14 mouse cellular contexts compared by ENCODE assay signal in the genomic region with DNA sequence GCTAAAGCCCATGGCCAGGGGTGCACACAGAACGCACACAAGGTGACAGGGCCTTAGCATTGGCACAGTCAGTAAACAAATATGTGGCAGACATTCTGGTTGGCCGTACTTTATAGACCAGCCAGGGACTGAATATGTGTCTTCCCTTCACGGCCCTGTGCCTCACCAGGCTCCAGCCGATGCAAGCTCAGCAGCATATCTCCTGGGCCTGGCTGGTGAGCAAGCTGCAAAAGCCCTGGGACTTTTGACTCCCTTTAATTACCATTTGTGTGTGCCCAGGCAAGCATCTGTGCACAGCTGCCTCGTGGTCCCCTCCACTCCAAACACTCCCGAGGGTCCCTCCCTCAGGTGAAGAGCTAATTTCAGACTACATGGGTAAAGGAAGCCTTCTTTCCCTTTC.
DNase-seq lines count a peak whose midpoint lies in the region; ATAC-seq lines count a peak whose summit lies in the region.
"Had no signal": no experiment of that assay in that cellular context is flagged by ENCODE, and none has a peak within 500 bp of the region (broad histone marks: within the 10 kb centered on the region; RNA-seq: fewer than 3 reads in every experiment).

No protein-coding gene starts in this region.

- H3K27me3 ChIP-seq in midbrain, embryonic 10.5 days (ENCODE audit: low read depth, poor library complexity, severe bottlenecking) = peaks cover 84% of the 10 kb centered on the region
- H3K27me3 ChIP-seq in midbrain, embryonic 14.5 days (ENCODE audit: control insufficient read depth, insufficient read depth, low read length) = peaks cover 23% of the 10 kb centered on the region
- 0 out of 2 replicates have a peak, but pooled peaks cover 3% of the 10 kb centered on the region for H3K27me3 ChIP-seq in hindbrain, embryonic 15.5 days
- peaks cover 10% of the 10 kb centered on the region; the same call in 1 of the 2 replicates for H3K27me3 ChIP-seq in neural tube, embryonic 15.5 days (replicated peaks)
- H3K27me3 ChIP-seq: heart, embryonic 15.5 days had no signal

- no peaks in the 10 kb centered on the region for H3K36me3 ChIP-seq in midbrain, embryonic 10.5 days
- no peaks in the 10 kb centered on the region for H3K36me3 ChIP-seq in midbrain, embryonic 14.5 days (ENCODE audit: control insufficient read depth, insufficient read depth, low read length)
- H3K36me3 ChIP-seq in hindbrain, embryonic 15.5 days = no peaks in the 10 kb centered on the region
- no peaks in the 10 kb centered on the region for H3K36me3 ChIP-seq in neural tube, embryonic 15.5 days
- H3K36me3 ChIP-seq: heart, embryonic 15.5 days; limb, embryonic 13.5 days had no signal

- H3K9ac ChIP-seq in midbrain, embryonic 14.5 days (replicated peaks; ENCODE audit: low read length) = no peak overlapping the region
- H3K9ac ChIP-seq in hindbrain, embryonic 15.5 days = no peak overlapping the region
- H3K9ac ChIP-seq in neural tube, embryonic 15.5 days (replicated peaks) = no peak overlapping the region
- H3K9ac ChIP-seq: heart, embryonic 15.5 days; limb, embryonic 13.5 days; liver, postnatal 0 days had no signal

- peaks cover 54% of the 10 kb centered on the region for H3K4me1 ChIP-seq in midbrain, embryonic 10.5 days
- peaks cover 29% of the 10 kb centered on the region for H3K4me1 ChIP-seq in midbrain, embryonic 14.5 days (ENCODE audit: control insufficient read depth, insufficient read depth, low read length)
- H3K4me1 ChIP-seq in hindbrain, embryonic 15.5 days (replicated peaks) = peaks cover 25% of the 10 kb centered on the region
- H3K4me1 ChIP-seq in neural tube, embryonic 15.5 days = peaks cover 40% of the 10 kb centered on the region

- H3K4me3 ChIP-seq in midbrain, embryonic 10.5 days = peak overlapping the region; percentile 14; the same call in 1 of the 2 replicates
- no peak overlapping the region for H3K4me3 ChIP-seq in midbrain, embryonic 14.5 days (replicated peaks; ENCODE audit: low read depth, low read length)
- H3K4me3 ChIP-seq in hindbrain, embryonic 15.5 days = no peak overlapping the region
- no peak overlapping the region for H3K4me3 ChIP-seq in neural tube, embryonic 15.5 days (replicated peaks)
- H3K4me3 ChIP-seq: heart, embryonic 15.5 days; limb, embryonic 13.5 days had no signal

- H3K4me2 ChIP-seq in midbrain, embryonic 14.5 days (ENCODE audit: low read length) = no peak overlapping the region
- no peak overlapping the region for H3K4me2 ChIP-seq in hindbrain, embryonic 15.5 days
- no peak overlapping the region for H3K4me2 ChIP-seq in neural tube, embryonic 15.5 days
- H3K4me2 ChIP-seq: heart, embryonic 15.5 days; limb, embryonic 13.5 days had no signal

- WGBS in midbrain, embryonic 10.5 days = 35% methylated on average over 6 of the region's 6 CpGs
- 25% methylated on average over 6 of the region's 6 CpGs for WGBS in midbrain, embryonic 14.5 days
- WGBS in hindbrain, embryonic 15.5 days = 32% methylated on average over 6 of the region's 6 CpGs
- 23% methylated on average over 6 of the region's 6 CpGs for WGBS in neural tube, embryonic 15.5 days

- H3K9me3 ChIP-seq in midbrain, embryonic 10.5 days (replicated peaks) = no peaks in the 10 kb centered on the region
- no peaks in the 10 kb centered on the region for H3K9me3 ChIP-seq in midbrain, embryonic 14.5 days (ENCODE audit: control insufficient read depth, low read length)
- H3K9me3 ChIP-seq in hindbrain, embryonic 15.5 days = no peaks in the 10 kb centered on the region
- H3K9me3 ChIP-seq in neural tube, embryonic 15.5 days (replicated peaks) = no peaks in the 10 kb centered on the region
- H3K9me3 ChIP-seq: heart, embryonic 15.5 days; limb, embryonic 13.5 days had no signal

- no peak for DNase-seq in midbrain, embryonic 10.5 days (ENCODE audit: low spot score)
- DNase-seq in midbrain, embryonic 14.5 days = no peak
- DNase-seq in kidney, postnatal 10 days = peak; percentile 39
- no peak for DNase-seq in thymus, postnatal 25 days
- DNase-seq in retina, embryonic 14.5 days (ENCODE audit: low spot score) = no peak
- DNase-seq: adrenal gland, postnatal 25 days; cerebellum, postnatal 25 days; liver, postnatal 0 days; lung, postnatal 4 days; right cerebral cortex, postnatal 4 days had no signal

- peak overlapping the region; percentile 24; the same call in 1 of the 2 replicates for H3K27ac ChIP-seq in midbrain, embryonic 10.5 days (replicated peaks)
- no peak overlapping the region for H3K27ac ChIP-seq in midbrain, embryonic 14.5 days (replicated peaks; ENCODE audit: low read depth, low read length)
- H3K27ac ChIP-seq in hindbrain, embryonic 15.5 days (replicated peaks) = 0 out of 2 replicates have a peak overlapping the region, but pooled peaks have one; percentile 9
- H3K27ac ChIP-seq in neural tube, embryonic 15.5 days (replicated peaks) = 0 out of 2 replicates have a peak overlapping the region, but pooled peaks have one; percentile 4
- H3K27ac ChIP-seq: heart, embryonic 15.5 days had no signal

- ATAC-seq in midbrain, embryonic 14.5 days (ENCODE audit: low FRiP score, low TSS enrichment) = no peak
- ATAC-seq in hindbrain, embryonic 15.5 days (ENCODE audit: low FRiP score, low read depth) = no peak
- ATAC-seq in neural tube, embryonic 15.5 days (ENCODE audit: low FRiP score) = no peak
- ATAC-seq: liver, postnatal 0 days had no signal
